33 mouse cellular contexts compared by ENCODE assay signal in the genomic region with DNA sequence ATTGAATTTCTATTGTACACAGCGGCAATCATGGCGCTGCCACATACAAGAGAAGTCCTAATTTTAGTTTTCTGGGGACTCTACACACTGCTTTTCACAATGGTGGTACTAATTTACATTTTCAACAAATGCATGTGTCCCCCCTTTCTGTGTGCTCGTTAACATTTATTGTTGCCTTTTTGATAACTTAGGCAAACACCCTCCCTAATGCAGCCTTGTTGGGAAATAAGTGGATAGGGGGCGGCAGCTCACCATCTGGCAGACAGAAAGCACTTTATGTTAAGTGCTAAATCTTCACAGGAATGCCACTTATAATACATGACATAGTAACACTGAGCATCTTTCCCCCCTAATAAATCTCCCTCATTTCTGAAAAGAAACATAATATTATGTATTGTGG.
A peak's percentile ranks its signal among the peaks of the same experiment; 100 is the strongest.
DNase-seq lines count a peak whose midpoint lies in the region; ATAC-seq and TF ChIP-seq lines count a peak whose summit lies in the region.
"Had no signal": no experiment of that assay in that cellular context is flagged by ENCODE, and none has a peak within 500 bp of the region (broad histone marks: within the 10 kb centered on the region; RNA-seq: fewer than 3 reads in every experiment).

No protein-coding gene starts in this region.

- H3K9ac ChIP-seq in forebrain, embryonic 14.5 days (ENCODE audit: low read length) = no peak overlapping the region
- no peak overlapping the region for H3K9ac ChIP-seq in forebrain, postnatal 0 days
- H3K9ac ChIP-seq in heart, adult 2 months (ENCODE audit: low read depth, low read length) = no peak overlapping the region
- H3K9ac ChIP-seq: embryonic facial prominence, embryonic 13.5 days; heart, embryonic 12.5 days; heart, embryonic 15.5 days; hindbrain, embryonic 13.5 days; intestine, embryonic 15.5 days had no signal

- no peak overlapping the region for H3K4me2 ChIP-seq in forebrain, embryonic 14.5 days (ENCODE audit: low read length)
- H3K4me2 ChIP-seq in forebrain, postnatal 0 days (ENCODE audit: low read depth) = no peak overlapping the region
- H3K4me2 ChIP-seq: embryonic facial prominence, embryonic 13.5 days; heart, embryonic 12.5 days; heart, embryonic 15.5 days; hindbrain, embryonic 13.5 days; intestine, embryonic 15.5 days had no signal

- no peaks in the 10 kb centered on the region for H3K27me3 ChIP-seq in forebrain, embryonic 14.5 days (replicated peaks; ENCODE audit: control insufficient read depth, insufficient read depth, low read length)
- H3K27me3 ChIP-seq in forebrain, embryonic 10.5 days (ENCODE audit: poor library complexity, severe bottlenecking) = peaks cover 5% of the 10 kb centered on the region; the same call in 1 of the 2 replicates
- no peaks in the 10 kb centered on the region for H3K27me3 ChIP-seq in forebrain, postnatal 0 days (ENCODE audit: insufficient read depth, low read length)
- H3K27me3 ChIP-seq in heart, adult 2 months (ENCODE audit: control insufficient read depth, insufficient read depth, low read length) = no peaks in the 10 kb centered on the region
- H3K27me3 ChIP-seq: CH12.LX; embryonic facial prominence, embryonic 13.5 days; heart, embryonic 12.5 days; heart, embryonic 15.5 days; hindbrain, embryonic 13.5 days; intestine, embryonic 15.5 days; Patski had no signal

- H3K4me3 ChIP-seq in forebrain, embryonic 14.5 days (ENCODE audit: low read depth, low read length) = no peak overlapping the region
- H3K4me3 ChIP-seq in forebrain, embryonic 10.5 days = no peak overlapping the region
- no peak overlapping the region for H3K4me3 ChIP-seq in forebrain, postnatal 0 days (ENCODE audit: low read depth, low read length)
- H3K4me3 ChIP-seq in heart, adult 2 months = no peak overlapping the region
- H3K4me3 ChIP-seq: embryonic facial prominence, embryonic 10.5 days; embryonic facial prominence, embryonic 13.5 days; erythroblast, embryonic 14.5 days; gastrocnemius, adult 2 months; heart, embryonic 12.5 days; heart, embryonic 15.5 days; hindbrain, embryonic 10.5 days; hindbrain, embryonic 13.5 days; intestine, embryonic 15.5 days had no signal

- no peaks in the 10 kb centered on the region for H3K79me2 ChIP-seq in heart, adult 2 months (replicated peaks; ENCODE audit: control insufficient read depth, insufficient read depth, low read length)

- TF ChIP-seq CTCF in brain, embryonic 14.5 days (IDR thresholded peaks at IDR 0.05; ENCODE audit: borderline replicate concordance, extremely low read depth, insufficient read depth, insufficient read length) = no peak
- no peak for TF ChIP-seq CTCF in forebrain, postnatal 0 days (IDR thresholded peaks at IDR 0.05; ENCODE audit: low read depth)
- TF ChIP-seq CTCF in heart, adult 2 months (IDR thresholded peaks at IDR 0.05) = no peak

- H3K27ac ChIP-seq in forebrain, embryonic 14.5 days (ENCODE audit: low read depth, low read length) = no peak overlapping the region
- H3K27ac ChIP-seq in forebrain, embryonic 10.5 days = no peak overlapping the region
- H3K27ac ChIP-seq in forebrain, postnatal 0 days (ENCODE audit: low read depth, low read length) = no peak overlapping the region
- no peak overlapping the region for H3K27ac ChIP-seq in heart, adult 2 months
- H3K27ac ChIP-seq: embryonic facial prominence, embryonic 10.5 days; embryonic facial prominence, embryonic 13.5 days; gastrocnemius, adult 2 months; heart, embryonic 15.5 days; hindbrain, embryonic 10.5 days; hindbrain, embryonic 13.5 days; intestine, embryonic 15.5 days had no signal

- no peaks in the 10 kb centered on the region for H3K36me3 ChIP-seq in forebrain, embryonic 14.5 days (ENCODE audit: control insufficient read depth, insufficient read depth, low read length)
- H3K36me3 ChIP-seq in forebrain, embryonic 10.5 days (replicated peaks) = peaks cover 9% of the 10 kb centered on the region
- H3K36me3 ChIP-seq in forebrain, postnatal 0 days (ENCODE audit: insufficient read depth) = no peaks in the 10 kb centered on the region
- no peaks in the 10 kb centered on the region for H3K36me3 ChIP-seq in heart, adult 2 months (ENCODE audit: control insufficient read depth, insufficient read depth, low read length)
- H3K36me3 ChIP-seq: G1E; hindbrain, embryonic 13.5 days; intestine, embryonic 15.5 days had no signal

- intact Hi-C loops in heart, adult 2 months (cut with DNase I) = no loop called here

- 0 out of 2 replicates have a peak, but pooled peaks have one; percentile 32 for ATAC-seq in forebrain, embryonic 14.5 days
- ATAC-seq in forebrain, postnatal 0 days = peak; percentile 42
- ATAC-seq: hindbrain, embryonic 16.5 days; intestine, embryonic 15.5 days; Patski had no signal

- no peak for TF ChIP-seq POLR2A in brain, embryonic 14.5 days (IDR thresholded peaks at IDR 0.05; ENCODE audit: borderline replicate concordance, extremely low read depth, insufficient read depth, insufficient read length, poor library complexity, severe bottlenecking)
- TF ChIP-seq POLR2A in heart, adult 2 months (IDR thresholded peaks at IDR 0.05; ENCODE audit: insufficient read depth, low read depth, low read length) = no peak

- H3K9me3 ChIP-seq in forebrain, embryonic 14.5 days (replicated peaks; ENCODE audit: control insufficient read depth, low read length) = 0 out of 2 replicates have a peak, but pooled peaks cover 3% of the 10 kb centered on the region
- peaks cover 10% of the 10 kb centered on the region for H3K9me3 ChIP-seq in forebrain, embryonic 10.5 days
- H3K9me3 ChIP-seq in forebrain, postnatal 0 days (ENCODE audit: low read length) = no peaks in the 10 kb centered on the region
- H3K9me3 ChIP-seq: embryonic facial prominence, embryonic 13.5 days; heart, embryonic 15.5 days; hindbrain, embryonic 13.5 days; intestine, embryonic 15.5 days had no signal

- H3K4me1 ChIP-seq in forebrain, embryonic 14.5 days (ENCODE audit: control insufficient read depth, insufficient read depth, low read length) = no peaks in the 10 kb centered on the region; the same call in 1 of the 2 replicates
- peaks cover 18% of the 10 kb centered on the region for H3K4me1 ChIP-seq in forebrain, embryonic 10.5 days
- H3K4me1 ChIP-seq in forebrain, postnatal 0 days (ENCODE audit: insufficient read depth) = no peaks in the 10 kb centered on the region
- no peaks in the 10 kb centered on the region for H3K4me1 ChIP-seq in heart, adult 2 months (ENCODE audit: control insufficient read depth, insufficient read depth, low read length)
- H3K4me1 ChIP-seq: intestine, embryonic 15.5 days had no signal

- no peak for TF ChIP-seq EP300 in heart, adult 2 months (IDR thresholded peaks at IDR 0.05; ENCODE audit: insufficient read depth, low read depth, low read length)

- WGBS in forebrain, embryonic 14.5 days = 29% methylated on average over 4 of the region's 4 CpGs
- 85% methylated on average over 4 of the region's 4 CpGs for WGBS in forebrain, embryonic 10.5 days
- WGBS in forebrain, postnatal 0 days = 33% methylated on average over 4 of the region's 4 CpGs
- WGBS in heart, adult 2 months = 82% methylated on average over 4 of the region's 4 CpGs

- DNase-seq in forebrain, embryonic 14.5 days (ENCODE audit: low spot score) = peak; percentile 47
- DNase-seq in forebrain, embryonic 10.5 days (ENCODE audit: extremely low spot score, low spot score) = no peak
- peak; percentile 62 for DNase-seq in brain, embryonic 14.5 days (ENCODE audit: low read depth)
- no peak for DNase-seq in forebrain, postnatal 0 days
- no peak for DNase-seq in adrenal gland, postnatal 4 days (ENCODE audit: low spot score in 2 of 2)
- no peak for DNase-seq in heart, adult 2 months
- DNase-seq in ovary, postnatal 14 days (ENCODE audit: low spot score) = no peak
- DNase-seq: adrenal gland, postnatal 10 days; adrenal gland, postnatal 36 days; B cell, adult 2 months; cerebellum, adult 11 months; cerebellum, adult 8-10 months; cerebellum, postnatal 10 days; cerebellum, postnatal 36 days; embryo, embryonic 11 days; gastrocnemius, adult 2 months; gastrocnemius, postnatal 14 days; heart, adult 11 months; heart, postnatal 10 days; heart, postnatal 36 days; kidney, adult 11 months had no signal

Comparison
In these comparisons a context has a peak if more than half of its experiments do, and no peak if none do; other contexts are left out.
1. DNase-seq: peak in forebrain, embryonic 14.5 days (single experiment) and brain, embryonic 14.5 days (single experiment); none in forebrain, embryonic 10.5 days (single experiment), forebrain, postnatal 0 days (single experiment), adrenal gland, postnatal 4 days (0 of 2), heart, adult 2 months (0 of 2) and ovary, postnatal 14 days (single experiment).